Mouse (Mus musculus) limb, embryonic 11.5 days (tissue): ENCODE data around the gene Moxd1. TPM values are rescaled to one million over a fixed set of nuclear protein-coding genes. Genes with fewer than 3 reads are reported as not detected.
"Not testable (repeated sequence)": the region's sequence is repeated elsewhere in the genome, so short reads cannot be mapped to it uniquely, and the experiment has no call there.

Experiments
- ATAC-seq: fragments of 200-750 bp; cut with Nextera tagmentation; 2 replicates; pipeline ENCODE4 v1.8.0; 2017; ENCODE audit warnings: low read depth; ENCODE audit not compliant: insufficient number of reproducible peaks, low FRiP score, low TSS enrichment
- DNase-seq: peaks from one replicate; pipeline ENCODE4 v3.0.0-alpha.2; 2015; ENCODE audit warnings: low spot score
- H3K27ac ChIP-seq: fragments of 300-500 bp; sonication (generic); replicated peaks from 2 replicates; pipeline ENCODE4 v1.5.1; 2014; ENCODE audit warnings: low read depth, mild to moderate bottlenecking, low read length
- H3K27me3 ChIP-seq: fragments of 300-500 bp; sonication (generic); 2 replicates; pipeline ENCODE4 v1.6.1; 2014; ENCODE audit warnings: mild to moderate bottlenecking, low read length, mixed read lengths; ENCODE audit not compliant: control insufficient read depth, insufficient read depth
- H3K36me3 ChIP-seq: fragments of 300-500 bp; sonication (generic); 2 replicates; pipeline ENCODE4 v1.6.1; 2014; ENCODE audit warnings: mild to moderate bottlenecking, low read length, moderate library complexity, mixed read lengths; ENCODE audit not compliant: control insufficient read depth, insufficient read depth
- H3K4me1 ChIP-seq: fragments of 300-500 bp; sonication (generic); 2 replicates; pipeline ENCODE4 v1.6.1; 2014; ENCODE audit warnings: low read length, mixed read lengths; ENCODE audit not compliant: control insufficient read depth, insufficient read depth
- H3K4me2 ChIP-seq: fragments of 300-500 bp; sonication (generic); 2 replicates; pipeline ENCODE4 v1.6.1; 2014; ENCODE audit warnings: low read depth, mild to moderate bottlenecking, moderate library complexity; ENCODE audit not compliant: severe bottlenecking
- H3K4me3 ChIP-seq: fragments of 300-500 bp; sonication (generic); 2 replicates; pipeline ENCODE4 v1.5.1; 2014; ENCODE audit warnings: low read depth, low read length
- H3K9ac ChIP-seq: fragments of 300-500 bp; sonication (generic); 2 replicates; pipeline ENCODE4 v1.6.1; 2014; ENCODE audit warnings: mild to moderate bottlenecking, low read length
- H3K9me3 ChIP-seq: fragments of 300-500 bp; sonication (generic); 2 replicates; pipeline ENCODE4 v1.6.1; 2016; ENCODE audit warnings: low read length; ENCODE audit not compliant: control insufficient read depth
- WGBS: fragments of 180-500 bp; shearing (Covaris S2); extraction: QIAGEN DNeasy Blood & Tissue Kit; methylation state at CpG from one replicate; pipeline ENCODE4 v1.1.7; 2014; 5-methylcytosine and 5-hydroxymethylcytosine counted together
- polyA plus RNA-seq: library from polyadenylated mRNA; unstranded; fragments of >200 nt; fragmentation: Nextera tagmentation; extraction: Ambion mirVana; gene quantifications from 2 replicates; pipeline ENCODE4 v1.2.1, GENCODE M21; 2014

Moxd1 gene
- polyA plus RNA-seq, 1 experiment from 2014 or later, result 9.2 TPM

- Histone ChIP-seq H3K27ac (no peak overlapping the region), H3K9me3 (no peaks in the 10 kb centered on the region), H3K9ac (no peak overlapping the region), H3K27me3 (no peaks in the 10 kb centered on the region), H3K36me3 (no peaks in the 10 kb centered on the region), H3K4me2 (no peak overlapping the region), H3K4me1 (no peaks in the 10 kb centered on the region), H3K4me3 (no peak overlapping the region)
- DNase-seq (no peak), ATAC-seq (no peak)
- 88% methylated on average over 4 of the region's 4 CpGs for WGBS
These were observed 99.7 kb downstream of the Moxd1 start for GRCm38 (mm10) chr10:24323066-24323465.

- not testable (repeated sequence) for ATAC-seq, H3K36me3 ChIP-seq, H3K4me2 ChIP-seq, H3K4me1 ChIP-seq, H3K4me3 ChIP-seq, H3K27me3 ChIP-seq, H3K9me3 ChIP-seq, DNase-seq, H3K27ac ChIP-seq, H3K9ac ChIP-seq
- WGBS, result 58% methylated on average over 8 of the region's 8 CpGs
These were observed 103.9 kb downstream of the Moxd1 start for GRCm38 (mm10) chr10:24327265-24327664.

GRCm38 (mm10) chr10:24332799-24333198 lies 109.5 kb downstream of the Moxd1 start:
- Histone ChIP-seq H3K4me3 (no peak overlapping the region), H3K4me1 (no peaks in the 10 kb centered on the region), H3K27ac (no peak overlapping the region), H3K9me3 (no peaks in the 10 kb centered on the region), H3K4me2 (no peak overlapping the region), H3K27me3 (no peaks in the 10 kb centered on the region), H3K36me3 (no peaks in the 10 kb centered on the region), H3K9ac (no peak overlapping the region)
- DNase-seq (no peak), ATAC-seq (no peak)
- WGBS, result 56% methylated on average over 3 of the region's 3 CpGs

- Histone ChIP-seq H3K27me3 (no peaks in the 10 kb centered on the region), H3K9ac (no peak overlapping the region), H3K27ac (no peak overlapping the region; the same call in 1 of the 2 replicates), H3K4me2 (no peak overlapping the region), H3K9me3 (no peaks in the 10 kb centered on the region), H3K36me3 (no peaks in the 10 kb centered on the region), H3K4me3 (no peak overlapping the region), H3K4me1 (no peaks in the 10 kb centered on the region)
- DNase-seq (no peak), ATAC-seq (peak; percentile 51; the same call in 1 of the 2 replicates)
- 67% methylated on average over 10 of the region's 10 CpGs for WGBS
These were observed 116.4 kb downstream of the Moxd1 start for GRCm38 (mm10) chr10:24339593-24340143.

GRCm38 (mm10) chr10:24340551-24341213 lies 117.4 kb downstream of the Moxd1 start:
- DNase-seq, result no peak
- H3K4me2 ChIP-seq, result no peak overlapping the region
- H3K4me1 ChIP-seq, result no peaks in the 10 kb centered on the region
- no peaks in the 10 kb centered on the region for H3K36me3 ChIP-seq
- no peak overlapping the region for H3K4me3 ChIP-seq
- H3K9ac ChIP-seq, result no peak overlapping the region
- no peaks in the 10 kb centered on the region for H3K9me3 ChIP-seq
- peak overlapping the region; percentile 48 for H3K27ac ChIP-seq
- WGBS, result 54% methylated on average over 1 of the region's 1 CpGs
- no peak for ATAC-seq
- no peaks in the 10 kb centered on the region for H3K27me3 ChIP-seq

- ATAC-seq, result no peak
- 77% methylated on average over 6 of the region's 6 CpGs for WGBS
- H3K36me3 ChIP-seq, result no peaks in the 10 kb centered on the region
These were observed 117.9 kb downstream of the Moxd1 start for GRCm38 (mm10) chr10:24341214-24341589.

GRCm38 (mm10) chr10:24343068-24343467 lies 119.8 kb downstream of the Moxd1 start:
- no peak overlapping the region for H3K4me2 ChIP-seq
- H3K27me3 ChIP-seq, result no peaks in the 10 kb centered on the region
- no peak for ATAC-seq
- H3K27ac ChIP-seq, result no peak overlapping the region
- H3K4me3 ChIP-seq, result no peak overlapping the region
- DNase-seq, result no peak
- H3K9me3 ChIP-seq, result no peaks in the 10 kb centered on the region
- 85% methylated on average over 4 of the region's 4 CpGs for WGBS
- no peaks in the 10 kb centered on the region for H3K36me3 ChIP-seq
- no peaks in the 10 kb centered on the region for H3K4me1 ChIP-seq
- no peak overlapping the region for H3K9ac ChIP-seq

More at GRCm38 (mm10) chr10:24341214-24341589, 117.9 kb downstream of the Moxd1 start:
- no peak overlapping the region for H3K4me2 ChIP-seq
- no peak overlapping the region for H3K9ac ChIP-seq
- no peak for DNase-seq
- H3K9me3 ChIP-seq, result no peaks in the 10 kb centered on the region
- H3K27ac ChIP-seq, result no peak overlapping the region
- H3K4me3 ChIP-seq, result no peak overlapping the region
- H3K4me1 ChIP-seq, result no peaks in the 10 kb centered on the region
- no peaks in the 10 kb centered on the region for H3K27me3 ChIP-seq
